In the genomic region with DNA sequence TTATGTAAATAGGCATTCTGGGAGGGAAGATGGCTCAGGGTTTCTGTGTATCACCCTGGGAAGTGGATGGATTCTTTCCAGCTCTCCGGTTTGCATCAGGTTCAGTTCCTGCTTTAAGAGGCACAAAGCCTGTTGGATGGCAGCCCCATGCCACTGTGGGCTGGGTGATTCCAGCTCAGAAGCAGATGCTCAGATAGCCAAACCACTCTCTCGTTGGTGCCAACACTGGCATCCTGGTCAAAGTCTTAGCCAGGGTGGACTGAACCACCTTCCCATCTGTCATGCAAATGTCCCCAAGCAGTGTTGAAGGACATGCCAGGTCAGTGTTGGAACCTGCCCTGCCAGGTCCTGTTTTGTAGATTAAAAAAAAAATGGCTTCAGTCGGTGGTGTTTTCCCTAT, we compare ENCODE assay signal across 19 mouse cellular contexts. TPM values are rescaled to one million over a fixed set of nuclear protein-coding genes. Genes with fewer than 3 reads are reported as not detected.
A peak's percentile ranks its signal among the peaks of the same experiment; 100 is the strongest.
DNase-seq lines count a peak whose midpoint lies in the region; ATAC-seq lines count a peak whose summit lies in the region.
"Had no signal": no experiment of that assay in that cellular context is flagged by ENCODE, and none has a peak within 500 bp of the region (broad histone marks: within the 10 kb centered on the region; RNA-seq: fewer than 3 reads in every experiment).

No protein-coding gene starts in this region.

- H3K4me1 ChIP-seq in heart, embryonic 15.5 days (replicated peaks), result peaks cover 13% of the 10 kb centered on the region
- H3K4me1 ChIP-seq in kidney, embryonic 15.5 days, result peaks cover 4% of the 10 kb centered on the region
- H3K4me1 ChIP-seq: embryonic facial prominence, embryonic 12.5 days; forebrain, embryonic 10.5 days; limb, embryonic 10.5 days had no signal

- H3K4me2 ChIP-seq in heart, embryonic 15.5 days, result no peak overlapping the region
- H3K4me2 ChIP-seq in kidney, embryonic 15.5 days, result no peak overlapping the region
- H3K4me2 ChIP-seq: embryonic facial prominence, embryonic 12.5 days; hindbrain, embryonic 12.5 days; neural tube, embryonic 12.5 days had no signal

- no peak overlapping the region for H3K9ac ChIP-seq in heart, embryonic 15.5 days
- H3K9ac ChIP-seq in kidney, embryonic 15.5 days, result no peak overlapping the region
- H3K9ac ChIP-seq: embryonic facial prominence, embryonic 12.5 days; hindbrain, embryonic 12.5 days; liver, embryonic 14.5 days; neural tube, embryonic 12.5 days had no signal

- H3K9me3 ChIP-seq in heart, embryonic 15.5 days (replicated peaks), result no peaks in the 10 kb centered on the region
- no peaks in the 10 kb centered on the region for H3K9me3 ChIP-seq in kidney, embryonic 15.5 days (replicated peaks)
- H3K9me3 ChIP-seq: embryonic facial prominence, embryonic 12.5 days; forebrain, embryonic 10.5 days; heart, embryonic 10.5 days; hindbrain, embryonic 12.5 days; limb, embryonic 10.5 days; neural tube, embryonic 12.5 days had no signal

- H3K4me3 ChIP-seq in heart, embryonic 15.5 days, result no peak overlapping the region
- no peak overlapping the region for H3K4me3 ChIP-seq in kidney, embryonic 15.5 days (replicated peaks)
- H3K4me3 ChIP-seq: embryonic facial prominence, embryonic 12.5 days; forebrain, embryonic 10.5 days; heart, embryonic 10.5 days; hindbrain, embryonic 12.5 days; limb, embryonic 10.5 days; neural tube, embryonic 12.5 days had no signal

- WGBS in heart, embryonic 15.5 days, result 58% methylated on average over 3 of the region's 3 CpGs
- 66% methylated on average over 3 of the region's 3 CpGs for WGBS in kidney, embryonic 15.5 days

- no peaks in the 10 kb centered on the region for H3K27me3 ChIP-seq in heart, embryonic 15.5 days
- H3K27me3 ChIP-seq in kidney, embryonic 15.5 days, result no peaks in the 10 kb centered on the region
- H3K27me3 ChIP-seq: embryonic facial prominence, embryonic 12.5 days; hindbrain, embryonic 12.5 days; neural tube, embryonic 12.5 days had no signal

- 0 out of 2 replicates have a peak overlapping the region, but pooled peaks have one; percentile 33 for H3K27ac ChIP-seq in heart, embryonic 15.5 days
- no peak overlapping the region for H3K27ac ChIP-seq in kidney, embryonic 15.5 days
- H3K27ac ChIP-seq: embryonic facial prominence, embryonic 12.5 days; forebrain, embryonic 10.5 days; hindbrain, embryonic 12.5 days; limb, embryonic 10.5 days; liver, embryonic 14.5 days; neural tube, embryonic 12.5 days had no signal

- ATAC-seq in heart, embryonic 15.5 days (replicated peaks; ENCODE audit: insufficient number of reproducible peaks, insufficient read depth, low FRiP score, low read depth), result no peak
- no peak for ATAC-seq in kidney, embryonic 15.5 days (replicated peaks; ENCODE audit: low FRiP score)

- DNase-seq in heart, adult 9 months (ENCODE audit: low spot score in 2 of 2), result no peak
- DNase-seq in kidney, postnatal 10 days, result peak; percentile 8
- DNase-seq in cerebellum, adult 18-20 months, result peak; percentile 80 to 87
- peak; percentile 20 for DNase-seq in gonadal fat pad, adult 2 months (ENCODE audit: low read depth)
- no peak for DNase-seq in adrenal gland, adult 8-10 months
- no peak for DNase-seq in right cerebral cortex, adult 18-20 months
- DNase-seq: adrenal gland, postnatal 10 days; lung, postnatal 10 days; retina, postnatal 1 day; thymus, postnatal 36 days had no signal

- H3K36me3 ChIP-seq in heart, embryonic 15.5 days, result no peaks in the 10 kb centered on the region
- H3K36me3 ChIP-seq in kidney, embryonic 15.5 days, result no peaks in the 10 kb centered on the region
- H3K36me3 ChIP-seq: embryonic facial prominence, embryonic 12.5 days; forebrain, embryonic 10.5 days; heart, embryonic 10.5 days; hindbrain, embryonic 12.5 days; limb, embryonic 10.5 days; neural tube, embryonic 12.5 days had no signal

RNA-seq across cellular contexts. Expression of a gene that starts 42.0 kb away (rescaled TPM):
- 6.6 and 7.2 TPM in 2 replicates for polyA plus RNA-seq in heart, embryonic 15.5 days (2015; fragmentation: Nextera tagmentation; extraction: Ambion mirVana)
- 6.7 and 7.9 TPM in 2 replicates for polyA plus RNA-seq in kidney, embryonic 15.5 days (2015; fragmentation: Nextera tagmentation; extraction: Ambion mirVana)
- 1.1 TPM in 2 replicates for polyA plus RNA-seq in gonadal fat pad, adult 2 months (2012; rRNA removed)
- 10 to 100 TPM; 16.5 to 33.2 (median 28.2) TPM for total RNA-seq in adrenal gland, adult 8-10 months (2022)

Comparison
In these comparisons a context has a peak if more than half of its experiments do, and no peak if none do; other contexts are left out.
1. DNase-seq: peak in kidney, postnatal 10 days (single experiment), cerebellum, adult 18-20 months (2 of 2) and gonadal fat pad, adult 2 months (single experiment); none in heart, adult 9 months (0 of 2), adrenal gland, adult 8-10 months (single experiment) and right cerebral cortex, adult 18-20 months (single experiment).